Comparison of ENCODE assay signal across 8 mouse cellular contexts in genomic region chr1:193382841-193383462, GRCm38 (mm10). TPM values are rescaled to one million over a fixed set of nuclear protein-coding genes. Genes with fewer than 3 reads are reported as not detected.
DNase-seq lines count a peak whose midpoint lies in the region; ATAC-seq lines count a peak whose summit lies in the region.

No protein-coding gene starts in this region.

- peak overlapping the region; percentile 85 for H3K27ac ChIP-seq in heart, embryonic 10.5 days
- peak overlapping the region; percentile 14; the same call in 1 of the 2 replicates for H3K27ac ChIP-seq in lung, embryonic 16.5 days (ENCODE audit: low read length)

- H3K9ac ChIP-seq in lung, embryonic 16.5 days (ENCODE audit: low read length) = peak overlapping the region; percentile 72

- H3K27me3 ChIP-seq in heart, embryonic 10.5 days (ENCODE audit: insufficient read depth, poor library complexity, severe bottlenecking) = no peaks in the 10 kb centered on the region
- H3K27me3 ChIP-seq in lung, embryonic 16.5 days (ENCODE audit: control insufficient read depth, insufficient read depth, low read depth, low read length) = no peaks in the 10 kb centered on the region; the same call in 1 of the 2 replicates

- H3K36me3 ChIP-seq in heart, embryonic 10.5 days = no peaks in the 10 kb centered on the region
- H3K36me3 ChIP-seq in lung, embryonic 16.5 days (ENCODE audit: control insufficient read depth, insufficient read depth, low read length) = no peaks in the 10 kb centered on the region

- peak overlapping the region; percentile 72 for H3K4me2 ChIP-seq in lung, embryonic 16.5 days (ENCODE audit: low read depth, low read length)

- ATAC-seq in lung, embryonic 16.5 days (ENCODE audit: low read depth) = peak; percentile 63

- peak overlapping the region; percentile 55 for H3K4me3 ChIP-seq in heart, embryonic 10.5 days
- peak overlapping the region; percentile 46 for H3K4me3 ChIP-seq in lung, embryonic 16.5 days (ENCODE audit: low read length)

- H3K9me3 ChIP-seq in heart, embryonic 10.5 days = no peaks in the 10 kb centered on the region
- H3K9me3 ChIP-seq in lung, embryonic 16.5 days (ENCODE audit: control insufficient read depth, low read length) = no peaks in the 10 kb centered on the region

- peaks cover 33% of the 10 kb centered on the region for H3K4me1 ChIP-seq in heart, embryonic 10.5 days
- H3K4me1 ChIP-seq in lung, embryonic 16.5 days (replicated peaks; ENCODE audit: control insufficient read depth, insufficient read depth, low read length) = peaks cover 24% of the 10 kb centered on the region

- WGBS in heart, embryonic 10.5 days = 6% methylated on average over 8 of the region's 8 CpGs
- WGBS in lung, embryonic 16.5 days = 3% methylated on average over 8 of the region's 8 CpGs

- peak; percentile 56 for DNase-seq in 416B (ENCODE audit: low read depth)
- peak; percentile 11 to 34 for DNase-seq in CD8-positive naive resting alpha-beta T cell, adult 2 months (ENCODE audit: low read depth in 2 of 2, low spot score in 2 of 2)
- DNase-seq in cerebellum, adult 9-11 months = peak; percentile 63
- peak; percentile 89 for DNase-seq in heart, embryonic 10.5 days (ENCODE audit: low spot score)
- DNase-seq in kidney, adult 9 months = peak; percentile 64
- DNase-seq in retina, embryonic 14.5 days (ENCODE audit: low spot score) = peak; percentile 78
- no peak for DNase-seq in urinary bladder, adult 2 months (ENCODE audit: low spot score)

RNA-seq across cellular contexts. Expression of gene Camk1g, which starts 12.9 kb away (rescaled TPM):
- polyA plus RNA-seq in heart, embryonic 10.5 days (2016; fragmentation: Nextera tagmentation; extraction: Ambion mirVana) = 7.2 and 8.3 TPM in 2 replicates
- polyA plus RNA-seq in lung, embryonic 16.5 days (2015; fragmentation: Nextera tagmentation; extraction: Ambion mirVana) = 43.2 and 45.0 TPM in 2 replicates
- 0.44 and 0.48 TPM in 2 replicates for polyA plus RNA-seq in urinary bladder, adult 2 months (2012; rRNA removed)
